Mouse (Mus musculus): ENCODE measurements around the gene Tbc1d13.

DNA sequence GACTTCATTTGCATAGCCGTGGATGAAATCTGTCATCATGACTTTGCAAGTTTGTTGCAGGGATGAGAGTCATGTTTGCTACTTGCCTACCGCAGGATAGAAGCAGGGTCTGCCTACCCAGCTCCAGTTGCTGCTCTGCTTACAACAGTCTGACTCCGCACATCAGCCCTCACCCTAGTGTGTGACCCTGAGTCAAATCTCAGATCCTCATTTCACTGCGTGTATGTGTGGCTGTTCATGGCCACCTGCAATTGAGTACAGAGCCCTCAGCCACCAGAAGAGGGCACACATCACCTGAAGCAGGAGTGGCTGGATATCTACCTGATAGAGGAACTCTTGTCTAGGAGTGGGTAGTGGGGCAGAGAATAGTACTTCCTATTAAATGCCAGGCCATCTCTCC lies 46.2 kb upstream of the Tbc1d13 start:
- no peak for TF ChIP-seq POLR2A (IDR thresholded peaks at IDR 0.05; ENCODE audit: control insufficient read depth, low read depth, low read length)
- no peak for TF ChIP-seq CTCF (IDR thresholded peaks at IDR 0.05; ENCODE audit: control insufficient read depth, insufficient read depth, insufficient replicate concordance, low read depth, low read length)
